Mouse (Mus musculus): ENCODE measurements around the gene Zbtb5. TPM values are rescaled to one million over a fixed set of nuclear protein-coding genes. Genes with fewer than 3 reads are reported as not detected.

Gene Zbtb5
- total and polyA plus RNA-seq, 3 experiments = 9.1 to 10.2 TPM; not detected in 1

DNA sequence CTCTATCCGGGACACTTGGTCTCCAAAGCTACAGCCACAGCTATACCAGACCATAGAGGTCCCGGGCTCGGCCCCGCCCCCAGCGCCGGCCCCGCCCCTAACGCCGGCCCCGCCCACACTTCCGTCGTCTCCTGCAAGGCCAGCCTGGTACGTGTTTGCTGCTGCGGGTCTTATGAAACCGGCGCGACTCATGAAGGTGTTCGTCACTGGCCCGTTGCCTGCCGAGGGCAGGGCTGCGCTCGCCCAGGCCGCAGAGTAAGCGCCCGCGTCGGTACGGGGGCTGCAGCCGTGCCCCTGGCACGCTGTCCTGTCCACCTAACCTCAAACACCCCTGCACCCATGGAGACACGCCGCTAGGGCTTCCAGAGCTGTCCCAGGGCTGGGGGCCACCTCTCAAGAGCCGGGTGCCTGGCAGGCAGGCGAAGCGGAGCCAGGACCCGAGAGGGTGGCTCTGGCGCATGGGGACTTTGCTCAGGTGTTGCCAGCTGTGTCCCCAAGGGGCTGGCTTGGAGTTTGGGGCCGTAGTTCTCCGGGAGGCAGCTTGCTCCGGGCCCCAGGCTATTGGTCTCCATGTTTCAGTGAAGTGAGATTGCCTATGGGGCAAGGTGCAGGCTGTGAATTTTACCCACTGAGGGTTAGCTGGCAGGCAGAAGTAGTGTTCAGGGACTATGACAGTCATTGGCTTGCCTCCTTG lies 30.8 kb downstream of the Zbtb5 start, which contains the start of gene Grhpr:
Grhpr (plus strand) TSS at position 116 of the 694 bp plus-strand sequence.
- peak; percentile 94 for DNase-seq (ENCODE audit: low read depth, low spot score)
- peak within 1 kb of the TSS; percentile 88 to 98 for H3K4me3 ChIP-seq (ENCODE audit: control insufficient read depth in 1 of 2, insufficient read depth in 1 of 2, low read depth in 2 of 2, low read length in 2 of 2)
- peaks cover 5% of the 10 kb centered on the region for H3K79me2 ChIP-seq (ENCODE audit: control insufficient read depth, insufficient read depth, low read length, poor library complexity)
- H3K36me3 ChIP-seq (ENCODE audit: control insufficient read depth in 1 of 2, insufficient read depth in 2 of 2, low read length in 2 of 2) = peaks cover 0 to 17% of the 10 kb centered on the region in 2 experiments; a peak in 2 of 4 replicates
- peak within 1 kb of the TSS; percentile 96 for H3K9ac ChIP-seq (ENCODE audit: control insufficient read depth, low read depth, low read length, poor library complexity, severe bottlenecking)
- H3K27ac ChIP-seq (ENCODE audit: control insufficient read depth, low read depth, low read length) = peak within 1 kb of the TSS; percentile 78
- H3K9me3 ChIP-seq (replicated peaks; ENCODE audit: insufficient read depth, low read length) = no peaks in the 10 kb centered on the region
- peaks cover 0 to 24% of the 10 kb centered on the region in 2 experiments; a peak in 3 of 4 replicates for H3K4me1 ChIP-seq (ENCODE audit: control insufficient read depth in 1 of 2, insufficient read depth in 2 of 2, low read length in 2 of 2)
- no peaks in the 10 kb centered on the region for H3K27me3 ChIP-seq (ENCODE audit: control insufficient read depth in 1 of 2, insufficient read depth in 2 of 2, low read length in 2 of 2)
- TF ChIP-seq TBP (IDR thresholded peaks at IDR 0.05; ENCODE audit: low read depth, low read length) = peak; percentile 56; the same call in 1 of the 2 replicates
- peak; percentile 50 for TF ChIP-seq ELF1 (IDR thresholded peaks at IDR 0.05; ENCODE audit: low read depth, low read length)
- no peak for TF ChIP-seq GATA1 (IDR thresholded peaks at IDR 0.05; ENCODE audit: low read depth, low read length)
- TF ChIP-seq MEF2A (IDR thresholded peaks at IDR 0.05; ENCODE audit: extremely low read depth, insufficient replicate concordance, low read depth, low read length, poor library complexity, severe bottlenecking) = no peak
- TF ChIP-seq MAZ (IDR thresholded peaks at IDR 0.05; ENCODE audit: low read depth, low read length) = peak; percentile 56; the same call in 1 of the 2 replicates
- TF ChIP-seq KAT2A (conservative IDR thresholded peaks at IDR 0.05; ENCODE audit: low read depth, low read length) = no peak
- no peak for TF ChIP-seq MYC (IDR thresholded peaks at IDR 0.05; ENCODE audit: low read depth, low read length)
- TF ChIP-seq CHD2 (IDR thresholded peaks at IDR 0.05; ENCODE audit: low read length) = no peak
- TF ChIP-seq CHD1 (IDR thresholded peaks at IDR 0.05; ENCODE audit: low read depth, low read length) = no peak
- no peak for TF ChIP-seq ZKSCAN1 (IDR thresholded peaks at IDR 0.05; ENCODE audit: low read depth, low read length)
- TF ChIP-seq TAL1 (IDR thresholded peaks at IDR 0.05; ENCODE audit: low read length) = no peak
- peak; percentile 86 to 93 for TF ChIP-seq POLR2A (IDR thresholded peaks at IDR 0.05; ENCODE audit: control insufficient read depth in 1 of 2, insufficient read depth in 1 of 2, low read depth in 1 of 2, low read length in 2 of 2, poor library complexity in 1 of 2)
- TF ChIP-seq NRF1 (IDR thresholded peaks at IDR 0.05; ENCODE audit: insufficient read depth, low read depth, low read length, poor library complexity, severe bottlenecking) = peak; percentile 24; the same call in 1 of the 2 replicates
- no peak for TF ChIP-seq ZNF384 (IDR thresholded peaks at IDR 0.05; ENCODE audit: low read depth, low read length)
- TF ChIP-seq EP300 (IDR thresholded peaks at IDR 0.05; ENCODE audit: low read depth in 1 of 2, low read length in 2 of 2) = no peak
- no peak for TF ChIP-seq RCOR1 (IDR thresholded peaks at IDR 0.05; ENCODE audit: low read depth, low read length)
- TF ChIP-seq HCFC1 (IDR thresholded peaks at IDR 0.05; ENCODE audit: low read depth, low read length) = 0 out of 2 replicates have a peak, but pooled peaks have one; percentile 64
- TF ChIP-seq ETS1 (IDR thresholded peaks at IDR 0.05; ENCODE audit: low read depth, low read length) = no peak
- peak; percentile 70 for TF ChIP-seq MXI1 (IDR thresholded peaks at IDR 0.05; ENCODE audit: low read depth, low read length)
- no peak for TF ChIP-seq E2F4 (IDR thresholded peaks at IDR 0.05; ENCODE audit: borderline replicate concordance, low read depth, low read length)
- TF ChIP-seq TCF12 (IDR thresholded peaks at IDR 0.05; ENCODE audit: low read depth, low read length) = peak; percentile 59; the same call in 1 of the 2 replicates
- TF ChIP-seq SIN3A (IDR thresholded peaks at IDR 0.05; ENCODE audit: low read length) = peak; percentile 48; the same call in 1 of the 2 replicates
- no peak for TF ChIP-seq USF1 (IDR thresholded peaks at IDR 0.05; ENCODE audit: low read depth, low read length)
- TF ChIP-seq USF2 (IDR thresholded peaks at IDR 0.05; ENCODE audit: borderline replicate concordance in 1 of 2, insufficient read depth in 1 of 2, low read depth in 1 of 2, low read length in 2 of 2) = no peak
- TF ChIP-seq BHLHE40 (IDR thresholded peaks at IDR 0.05; ENCODE audit: borderline replicate concordance, low read depth, low read length) = no peak
- TF ChIP-seq NELFE (IDR thresholded peaks at IDR 0.05; ENCODE audit: low read depth, low read length) = peak; percentile 83
- peak; percentile 84; the same call in 1 of the 2 replicates for TF ChIP-seq POLR2AphosphoS2 (IDR thresholded peaks at IDR 0.05; ENCODE audit: low read length)
- no peak for TF ChIP-seq MYB (IDR thresholded peaks at IDR 0.05; ENCODE audit: low read depth, low read length)
- TF ChIP-seq JUND (IDR thresholded peaks at IDR 0.05; ENCODE audit: low read depth, low read length) = no peak
- TF ChIP-seq MAX (IDR thresholded peaks at IDR 0.05; ENCODE audit: low read length) = no peak; the same call in 1 of the 2 replicates
- TF ChIP-seq SMC3 (IDR thresholded peaks at IDR 0.05; ENCODE audit: low read depth, low read length) = no peak
- TF ChIP-seq GABPA (IDR thresholded peaks at IDR 0.05; ENCODE audit: low read depth, low read length) = no peak
- peak; percentile 96 for TF ChIP-seq ZMIZ1 (IDR thresholded peaks at IDR 0.05; ENCODE audit: low read depth, low read length)
- no peak for TF ChIP-seq MAFK (IDR thresholded peaks at IDR 0.05; ENCODE audit: borderline replicate concordance, low read depth, low read length)
- no peak for TF ChIP-seq UBTF (IDR thresholded peaks at IDR 0.05; ENCODE audit: borderline replicate concordance, insufficient read depth, low read depth, low read length)
- no peak; a peak in 1 of 6 replicates for TF ChIP-seq CTCF (IDR thresholded peaks at IDR 0.05 in 2 of 3, conservative IDR thresholded peaks at IDR 0.05 in 1 of 3; ENCODE audit: control insufficient read depth in 1 of 3, insufficient read depth in 1 of 3, low read depth in 2 of 3, low read length in 3 of 3, poor library complexity in 1 of 3, severe bottlenecking in 1 of 3)
